Comparison of ENCODE assay signal across 8 mouse cellular contexts in genomic region chr7:45068000-45068318, GRCm38 (mm10). TPM values are rescaled to one million over a fixed set of nuclear protein-coding genes. Genes with fewer than 3 reads are reported as not detected.
A peak's percentile ranks its signal among the peaks of the same experiment; 100 is the strongest.
DNase-seq lines count a peak whose midpoint lies in the region; ATAC-seq and TF ChIP-seq lines count a peak whose summit lies in the region.

No protein-coding gene starts in this region.

- no peaks in the 10 kb centered on the region for H3K27me3 ChIP-seq in kidney, embryonic 15.5 days
- no peaks in the 10 kb centered on the region for H3K27me3 ChIP-seq in megakaryocyte, embryonic 14.5 days (replicated peaks)

- TF ChIP-seq POLR2A in cortical plate, adult 2 months (IDR thresholded peaks at IDR 0.05; ENCODE audit: extremely low read depth, insufficient read depth, low read length) = no peak

- H3K9me3 ChIP-seq in kidney, embryonic 15.5 days (replicated peaks) = no peaks in the 10 kb centered on the region
- no peaks in the 10 kb centered on the region for H3K9me3 ChIP-seq in megakaryocyte, embryonic 14.5 days

- 30% methylated on average over 5 of the region's 5 CpGs for WGBS in kidney, embryonic 15.5 days

- DNase-seq in layer of hippocampus, adult 2 months (ENCODE audit: low spot score in 2 of 2) = no peak
- no peak for DNase-seq in layer of hippocampus, postnatal 25 days (ENCODE audit: extremely low spot score in 1 of 2, low spot score in 1 of 2)
- peak; percentile 71 for DNase-seq in MEL-GATA-1-ER (ENCODE audit: extremely low read depth, low read depth)
- DNase-seq in thymus, postnatal 4 days = peak; percentile 80
- no peak for DNase-seq in gastrocnemius, postnatal 36 days

- ATAC-seq in kidney, embryonic 15.5 days (replicated peaks; ENCODE audit: low FRiP score) = 0 out of 2 replicates have a peak, but pooled peaks have one; percentile 12

- H3K4me1 ChIP-seq in cortical plate, adult 2 months (ENCODE audit: control insufficient read depth, insufficient read depth, low read length) = no peaks in the 10 kb centered on the region
- peaks cover 11% of the 10 kb centered on the region for H3K4me1 ChIP-seq in kidney, embryonic 15.5 days
- peaks cover 95% of the 10 kb centered on the region for H3K4me1 ChIP-seq in megakaryocyte, embryonic 14.5 days

- H3K27ac ChIP-seq in layer of hippocampus, adult 2 months = no peak overlapping the region
- no peak overlapping the region for H3K27ac ChIP-seq in cortical plate, adult 2 months (ENCODE audit: insufficient read depth, low read length)
- H3K27ac ChIP-seq in kidney, embryonic 15.5 days = no peak overlapping the region

- peak; percentile 81 for TF ChIP-seq CTCF in layer of hippocampus, adult 2 months (conservative IDR thresholded peaks at IDR 0.05)
- TF ChIP-seq CTCF in cortical plate, adult 2 months (IDR thresholded peaks at IDR 0.05; ENCODE audit: extremely low read depth, insufficient read depth, low read length) = peak; percentile 72

- intact Hi-C loops in gastrocnemius, postnatal 36 days (cut with DNase I) = no loop called here

- no peak overlapping the region for H3K9ac ChIP-seq in kidney, embryonic 15.5 days

- H3K4me3 ChIP-seq in layer of hippocampus, adult 2 months = no peak overlapping the region
- H3K4me3 ChIP-seq in cortical plate, adult 2 months (ENCODE audit: insufficient read depth, low read length) = no peak overlapping the region
- no peak overlapping the region for H3K4me3 ChIP-seq in kidney, embryonic 15.5 days (replicated peaks)
- peak overlapping the region; percentile 51 for H3K4me3 ChIP-seq in megakaryocyte, embryonic 14.5 days (replicated peaks)

- no peak overlapping the region for H3K4me2 ChIP-seq in kidney, embryonic 15.5 days

- H3K36me3 ChIP-seq in kidney, embryonic 15.5 days = no peaks in the 10 kb centered on the region
- peaks cover 30% of the 10 kb centered on the region for H3K36me3 ChIP-seq in megakaryocyte, embryonic 14.5 days (replicated peaks; ENCODE audit: low read length)

RNA-seq across cellular contexts. Expression of gene Prrg2, which starts 5.5 kb away (rescaled TPM):
- 1 to 10 TPM; 5.7 to 8.4 TPM for total RNA-seq in layer of hippocampus, adult 2 months (2021)
- 1 to 10 TPM; 5.6 to 6.6 TPM for total RNA-seq in layer of hippocampus, postnatal 25 days (2021)
- polyA plus RNA-seq in cortical plate, adult 2 months (2012; rRNA removed) = 21.4 and 23.2 TPM in 2 replicates
- polyA plus RNA-seq in kidney, embryonic 15.5 days (2015; fragmentation: Nextera tagmentation; extraction: Ambion mirVana) = 33.7 and 36.2 TPM in 2 replicates
- 91.5 and 106 TPM in 2 replicates for polyA plus RNA-seq in megakaryocyte, embryonic 14.5 days (2012; ENCODE audit: insufficient read depth, low replicate concordance)
- total RNA-seq in gastrocnemius, postnatal 36 days (2021) = 1 to 10 TPM; 8.0 to 8.8 TPM

RNA-seq across cellular contexts. Expression of gene Nosip, which starts 5.7 kb away (rescaled TPM):
- 10 to 100 TPM; 54.2 to 57.7 TPM for total RNA-seq in layer of hippocampus, adult 2 months (2021)
- 10 to 100 TPM; 49.8 to 59.4 TPM for total RNA-seq in layer of hippocampus, postnatal 25 days (2021)
- 89.5 and 92.3 TPM in 2 replicates for polyA plus RNA-seq in cortical plate, adult 2 months (2012; rRNA removed)
- polyA plus RNA-seq in kidney, embryonic 15.5 days (2015; fragmentation: Nextera tagmentation; extraction: Ambion mirVana) = 71.5 and 79.5 TPM in 2 replicates
- 150 and 186 TPM in 2 replicates for polyA plus RNA-seq in megakaryocyte, embryonic 14.5 days (2012; ENCODE audit: insufficient read depth, low replicate concordance)
- 10 to 100 TPM; 29.0 to 30.8 TPM for total RNA-seq in gastrocnemius, postnatal 36 days (2021)

RNA-seq across cellular contexts. Expression of gene Prr12, which starts 15.3 kb away (rescaled TPM):
- total RNA-seq in layer of hippocampus, adult 2 months (2021) = 10 to 100 TPM; 77.6 to 81.4 TPM
- 10 to 100 TPM; 67.9 to 81.7 TPM for total RNA-seq in layer of hippocampus, postnatal 25 days (2021)
- polyA plus RNA-seq in cortical plate, adult 2 months (2012; rRNA removed) = 14.6 and 15.5 TPM in 2 replicates
- polyA plus RNA-seq in kidney, embryonic 15.5 days (2015; fragmentation: Nextera tagmentation; extraction: Ambion mirVana) = 10.3 and 11.3 TPM in 2 replicates
- polyA plus RNA-seq in megakaryocyte, embryonic 14.5 days (2012; ENCODE audit: insufficient read depth, low replicate concordance) = 63.6 and 73.6 TPM in 2 replicates
- total RNA-seq in gastrocnemius, postnatal 36 days (2021) = 10 to 100 TPM; 11.3 to 14.1 TPM

RNA-seq across cellular contexts. Expression of gene Rcn3, which starts 24.1 kb away (rescaled TPM):
- 10 to 100 TPM in 1 of 2 experiments, 1 to 10 TPM in 1; 7.5 to 11.7 TPM for total RNA-seq in layer of hippocampus, adult 2 months (2021)
- total RNA-seq in layer of hippocampus, postnatal 25 days (2021) = 1 to 10 TPM; 9.6 to 9.7 TPM
- 12.8 and 13.1 TPM in 2 replicates for polyA plus RNA-seq in cortical plate, adult 2 months (2012; rRNA removed)
- 322 and 362 TPM in 2 replicates for polyA plus RNA-seq in kidney, embryonic 15.5 days (2015; fragmentation: Nextera tagmentation; extraction: Ambion mirVana)
- polyA plus RNA-seq in megakaryocyte, embryonic 14.5 days (2012; ENCODE audit: insufficient read depth, low replicate concordance) = 1.7 TPM in 1 of 2 replicates, not detected in the other
- 10 to 100 TPM; 17.3 to 20.9 TPM for total RNA-seq in gastrocnemius, postnatal 36 days (2021)

RNA-seq across cellular contexts. Expression of gene Fcgrt, which starts 35.7 kb away (rescaled TPM):
- 10 to 100 TPM; 17.8 to 19.0 TPM for total RNA-seq in layer of hippocampus, adult 2 months (2021)
- 10 to 100 TPM; 18.1 to 21.0 TPM for total RNA-seq in layer of hippocampus, postnatal 25 days (2021)
- 30.7 and 37.0 TPM in 2 replicates for polyA plus RNA-seq in cortical plate, adult 2 months (2012; rRNA removed)
- polyA plus RNA-seq in kidney, embryonic 15.5 days (2015; fragmentation: Nextera tagmentation; extraction: Ambion mirVana) = 78.0 and 93.5 TPM in 2 replicates
- polyA plus RNA-seq in megakaryocyte, embryonic 14.5 days (2012; ENCODE audit: insufficient read depth, low replicate concordance) = 28.9 and 70.0 TPM in 2 replicates
- total RNA-seq in gastrocnemius, postnatal 36 days (2021) = 10 to 100 TPM; 39.2 to 40.0 TPM

Comparison
In these comparisons a context has a peak if more than half of its experiments do, and no peak if none do; other contexts are left out.
1. DNase-seq: peak in MEL-GATA-1-ER (single experiment) and thymus, postnatal 4 days (single experiment); none in layer of hippocampus, adult 2 months (0 of 2), layer of hippocampus, postnatal 25 days (0 of 2) and gastrocnemius, postnatal 36 days (0 of 2).
2. RNA of gene Prr12, which starts 15.3 kb away (total RNA-seq): 67.9 to 81.7 TPM in layer of hippocampus, postnatal 25 days and 77.6 to 81.4 TPM in layer of hippocampus, adult 2 months; 11.3 to 14.1 TPM in gastrocnemius, postnatal 36 days; every median in the first group is over 4 times any median in the second.